Mouse (Mus musculus) forebrain, embryonic 16.5 days (tissue): Measurements from ENCODE around the gene Rln1. TPM values are rescaled to one million over a fixed set of nuclear protein-coding genes. Genes with fewer than 3 reads are reported as not detected.

Source experiments
- ATAC-seq: fragments of 200-750 bp; cut with Nextera tagmentation; 2 replicates; pipeline ENCODE4 v1.8.0; 2017; ENCODE audit warnings: mild to moderate bottlenecking, moderate library complexity
- H3K27ac ChIP-seq: fragments of 300-500 bp; sonication (generic); 2 replicates; pipeline ENCODE4 v1.5.1; 2014; ENCODE audit warnings: low read length, control low read depth
- H3K27me3 ChIP-seq: fragments of 300-500 bp; sonication (generic); replicated peaks from 2 replicates; pipeline ENCODE4 v1.6.1; 2014; ENCODE audit warnings: low read length; ENCODE audit not compliant: control insufficient read depth, insufficient read depth
- H3K36me3 ChIP-seq: fragments of 300-500 bp; sonication (generic); 2 replicates; pipeline ENCODE4 v1.6.1; 2014; ENCODE audit not compliant: control insufficient read depth, insufficient read depth
- H3K4me1 ChIP-seq: fragments of 300-500 bp; sonication (generic); replicated peaks from 2 replicates; pipeline ENCODE4 v1.6.1; 2014; ENCODE audit warnings: low read length; ENCODE audit not compliant: control insufficient read depth, insufficient read depth
- H3K4me2 ChIP-seq: fragments of 300-500 bp; sonication (generic); 2 replicates; pipeline ENCODE4 v1.6.1; 2014; ENCODE audit warnings: mild to moderate bottlenecking, low read length, control low read depth
- H3K4me3 ChIP-seq: fragments of 300-500 bp; sonication (generic); replicated peaks from 2 replicates; pipeline ENCODE4 v1.5.1; 2014; ENCODE audit warnings: mild to moderate bottlenecking, low read length, control low read depth
- H3K9ac ChIP-seq: fragments of 300-500 bp; sonication (generic); replicated peaks from 2 replicates; pipeline ENCODE4 v1.6.1; 2014; ENCODE audit warnings: low read depth, low read length, control low read depth
- H3K9me3 ChIP-seq: fragments of 300-500 bp; sonication (generic); 2 replicates; pipeline ENCODE4 v1.6.1; 2016; ENCODE audit warnings: low read length; ENCODE audit not compliant: control insufficient read depth
- WGBS: fragments of 180-500 bp; shearing (Covaris S2); extraction: QIAGEN DNeasy Blood & Tissue Kit; methylation state at CpG from one replicate; pipeline ENCODE4 v1.1.7; 2014; 5-methylcytosine and 5-hydroxymethylcytosine counted together
- polyA plus RNA-seq: library from polyadenylated mRNA; unstranded; fragments of >200 nt; fragmentation: Nextera tagmentation; extraction: Ambion mirVana; gene quantifications from 2 replicates; pipeline ENCODE4 v1.2.1, GENCODE M21; 2015

Gene Rln1
- polyA plus RNA-seq, 1 experiment from 2014 or later = 3.9 TPM

- no peak overlapping the region for H3K9ac ChIP-seq
- ATAC-seq = no peak
- 79% methylated on average over 4 of the region's 4 CpGs for WGBS
Observed at GRCm38 (mm10) chr19:29341029-29341428, 6.6 kb upstream of the Rln1 start.

GRCm38 (mm10) chr19:29336624-29337023, 2.2 kb upstream of the Rln1 start:
- no peaks in the 10 kb centered on the region for H3K36me3 ChIP-seq
- no peaks in the 10 kb centered on the region for H3K27me3 ChIP-seq
- no peak overlapping the region for H3K27ac ChIP-seq
- no peak overlapping the region for H3K4me3 ChIP-seq
- no peaks in the 10 kb centered on the region for H3K9me3 ChIP-seq
- WGBS = 92% methylated on average over 2 of the region's 2 CpGs
- no peak overlapping the region for H3K4me2 ChIP-seq
- H3K4me1 ChIP-seq = peaks cover 10% of the 10 kb centered on the region; the same call in 1 of the 2 replicates
- H3K9ac ChIP-seq = no peak overlapping the region
- ATAC-seq = no peak

More at GRCm38 (mm10) chr19:29341029-29341428, 6.6 kb upstream of the Rln1 start:
- Histone ChIP-seq H3K27ac (no peak overlapping the region), H3K4me1 (no peaks in the 10 kb centered on the region), H3K4me3 (no peak overlapping the region), H3K9me3 (no peaks in the 10 kb centered on the region), H3K27me3 (no peaks in the 10 kb centered on the region), H3K4me2 (no peak overlapping the region), H3K36me3 (no peaks in the 10 kb centered on the region)

GRCm38 (mm10) chr19:29326822-29327552, 7.5 kb downstream of the Rln1 start:
- no peak overlapping the region for H3K4me3 ChIP-seq
- no peaks in the 10 kb centered on the region for H3K9me3 ChIP-seq
- H3K9ac ChIP-seq = no peak overlapping the region
- no peaks in the 10 kb centered on the region for H3K27me3 ChIP-seq
- no peaks in the 10 kb centered on the region for H3K4me1 ChIP-seq
- ATAC-seq = no peak
- WGBS = 69% methylated on average over 13 of the region's 13 CpGs
- H3K4me2 ChIP-seq = no peak overlapping the region
- H3K27ac ChIP-seq = no peak overlapping the region
- no peaks in the 10 kb centered on the region for H3K36me3 ChIP-seq

GRCm38 (mm10) chr19:29326396-29326795, 8.1 kb downstream of the Rln1 start:
- no peaks in the 10 kb centered on the region for H3K4me1 ChIP-seq
- H3K4me2 ChIP-seq = no peak overlapping the region
- no peak for ATAC-seq
- H3K9me3 ChIP-seq = no peaks in the 10 kb centered on the region
- no peak overlapping the region for H3K4me3 ChIP-seq
- 64% methylated on average over 4 of the region's 4 CpGs for WGBS
- H3K9ac ChIP-seq = no peak overlapping the region
- no peak overlapping the region for H3K27ac ChIP-seq
- no peaks in the 10 kb centered on the region for H3K36me3 ChIP-seq
- H3K27me3 ChIP-seq = no peaks in the 10 kb centered on the region

GRCm38 (mm10) chr19:29325852-29326180, 8.7 kb downstream of the Rln1 start:
- no peak overlapping the region for H3K27ac ChIP-seq
- no peak overlapping the region for H3K4me2 ChIP-seq
- H3K4me3 ChIP-seq = no peak overlapping the region
- no peaks in the 10 kb centered on the region for H3K9me3 ChIP-seq
- H3K9ac ChIP-seq = no peak overlapping the region
- H3K4me1 ChIP-seq = no peaks in the 10 kb centered on the region
- H3K27me3 ChIP-seq = no peaks in the 10 kb centered on the region
- H3K36me3 ChIP-seq = no peaks in the 10 kb centered on the region
- WGBS = 65% methylated on average over 9 of the region's 9 CpGs
- no peak for ATAC-seq

GRCm38 (mm10) chr19:29325053-29325851, 9.2 kb downstream of the Rln1 start, which contains the start of gene Insl6:
Insl6 (minus strand) TSS chr19:29325356.
- WGBS = 5% methylated on average over 29 of the region's 31 CpGs
- Histone ChIP-seq H3K9ac (no peak within 1 kb of the TSS), H3K4me1 (no peaks in the 10 kb centered on the region), H3K27ac (no peak within 1 kb of the TSS), H3K4me2 (peak within 1 kb of the TSS; percentile 54), H3K4me3 (peak within 1 kb of the TSS; percentile 33), H3K36me3 (no peaks in the 10 kb centered on the region), H3K9me3 (no peaks in the 10 kb centered on the region), H3K27me3 (no peaks in the 10 kb centered on the region)
- peak; percentile 90 for ATAC-seq

GRCm38 (mm10) chr19:29323416-29324049, 10.9 kb downstream of the Rln1 start:
- H3K9ac ChIP-seq = no peak overlapping the region
- H3K9me3 ChIP-seq = no peaks in the 10 kb centered on the region
- no peak overlapping the region for H3K27ac ChIP-seq
- ATAC-seq = no peak
- H3K4me1 ChIP-seq = no peaks in the 10 kb centered on the region
- 78% methylated on average over 8 of the region's 8 CpGs for WGBS
- no peaks in the 10 kb centered on the region for H3K27me3 ChIP-seq
- no peak overlapping the region for H3K4me2 ChIP-seq
- H3K36me3 ChIP-seq = no peaks in the 10 kb centered on the region
- no peak overlapping the region for H3K4me3 ChIP-seq

GRCm38 (mm10) chr19:29312661-29313060, 21.8 kb downstream of the Rln1 start:
- 40% methylated on average over 7 of the region's 7 CpGs for WGBS
- no peak overlapping the region for H3K4me3 ChIP-seq

GRCm38 (mm10) chr19:29311791-29312190, 22.7 kb downstream of the Rln1 start:
- Histone ChIP-seq H3K27ac (0 out of 2 replicates have a peak overlapping the region, but pooled peaks have one; percentile 4), H3K9ac (no peak overlapping the region), H3K9me3 (peaks cover 6% of the 10 kb centered on the region), H3K27me3 (no peaks in the 10 kb centered on the region), H3K4me3 (no peak overlapping the region), H3K4me1 (no peaks in the 10 kb centered on the region), H3K4me2 (no peak overlapping the region), H3K36me3 (peaks cover 23% of the 10 kb centered on the region)
- ATAC-seq = no peak
- 83% methylated on average over 8 of the region's 8 CpGs for WGBS

More at GRCm38 (mm10) chr19:29312661-29313060, 21.8 kb downstream of the Rln1 start:
- no peak for ATAC-seq
- no peak overlapping the region for H3K4me2 ChIP-seq
- H3K27ac ChIP-seq = no peak overlapping the region
- no peaks in the 10 kb centered on the region for H3K4me1 ChIP-seq
- H3K27me3 ChIP-seq = no peaks in the 10 kb centered on the region
- H3K9ac ChIP-seq = no peak overlapping the region
- peaks cover 8% of the 10 kb centered on the region for H3K9me3 ChIP-seq
- peaks cover 23% of the 10 kb centered on the region for H3K36me3 ChIP-seq
